Mouse (Mus musculus): ENCODE data around the gene 4930518I15Rik. TPM values are rescaled to one million over a fixed set of nuclear protein-coding genes. Genes with fewer than 3 reads are reported as not detected.

Gene 4930518I15Rik
- polyA plus RNA-seq, 1 experiment: 0.08 TPM

- TF ChIP-seq GATA1 (IDR thresholded peaks at IDR 0.05; ENCODE audit: low read length): no peak
These were observed 925 bp upstream of the 4930518I15Rik start for GRCm38 (mm10) chr2:156858671-156859070.

- TF ChIP-seq GATA1 (IDR thresholded peaks at IDR 0.05; ENCODE audit: low read length): no peak
These were observed 358 bp downstream of the 4930518I15Rik start for GRCm38 (mm10) chr2:156857385-156857791.

GRCm38 (mm10) chr2:156856311-156856710, 1.4 kb downstream of the 4930518I15Rik start:
- TF ChIP-seq GATA1 (IDR thresholded peaks at IDR 0.05; ENCODE audit: low read length): no peak

- TF ChIP-seq GATA1 (IDR thresholded peaks at IDR 0.05; ENCODE audit: low read length): no peak
These were observed 7.2 kb downstream of the 4930518I15Rik start for GRCm38 (mm10) chr2:156850505-156850904.

- no peak for TF ChIP-seq GATA1 (IDR thresholded peaks at IDR 0.05; ENCODE audit: low read length)
These were observed 9.1 kb downstream of the 4930518I15Rik start for GRCm38 (mm10) chr2:156848526-156849182.

- no peak for TF ChIP-seq GATA1 (IDR thresholded peaks at IDR 0.05; ENCODE audit: low read length)
These were observed 10.1 kb downstream of the 4930518I15Rik start for GRCm38 (mm10) chr2:156847653-156848052.

GRCm38 (mm10) chr2:156844715-156845114, 13.0 kb downstream of the 4930518I15Rik start:
- TF ChIP-seq GATA1 (IDR thresholded peaks at IDR 0.05; ENCODE audit: low read length): no peak

GRCm38 (mm10) chr2:156843331-156843730, 14.4 kb downstream of the 4930518I15Rik start:
- no peak for TF ChIP-seq GATA1 (IDR thresholded peaks at IDR 0.05; ENCODE audit: low read length)

GRCm38 (mm10) chr2:156842711-156843110, 15.0 kb downstream of the 4930518I15Rik start:
- no peak for TF ChIP-seq GATA1 (IDR thresholded peaks at IDR 0.05; ENCODE audit: low read length)

GRCm38 (mm10) chr2:156841841-156842706, 15.7 kb downstream of the 4930518I15Rik start:
- no peak for TF ChIP-seq GATA1 (IDR thresholded peaks at IDR 0.05; ENCODE audit: low read length)

GRCm38 (mm10) chr2:156841028-156841840, 16.5 kb downstream of the 4930518I15Rik start:
- TF ChIP-seq GATA1 (IDR thresholded peaks at IDR 0.05; ENCODE audit: low read length): no peak

- TF ChIP-seq GATA1 (IDR thresholded peaks at IDR 0.05; ENCODE audit: low read length): no peak
These were observed 17.3 kb downstream of the 4930518I15Rik start for GRCm38 (mm10) chr2:156840301-156841027.

GRCm38 (mm10) chr2:156839319-156840191, 18.2 kb downstream of the 4930518I15Rik start, which contains the start of gene Tgif2:
Tgif2 (plus strand) TSS chr2:156840007.
- no peak for TF ChIP-seq GATA1 (IDR thresholded peaks at IDR 0.05; ENCODE audit: low read length)

- no peak for TF ChIP-seq GATA1 (IDR thresholded peaks at IDR 0.05; ENCODE audit: low read length)
These were observed 18.9 kb downstream of the 4930518I15Rik start for GRCm38 (mm10) chr2:156838839-156839238.

Measured in G1E-ER4 (cell line).